ENCODE assay signal across 9 mouse cellular contexts in genomic region chr6:148248625-148249024, GRCm38 (mm10). TPM values are rescaled to one million over a fixed set of nuclear protein-coding genes. Genes with fewer than 3 reads are reported as not detected.
DNase-seq lines count a peak whose midpoint lies in the region; ATAC-seq and TF ChIP-seq lines count a peak whose summit lies in the region.
"Had no signal": no experiment of that assay in that cellular context is flagged by ENCODE, and none has a peak within 500 bp of the region (broad histone marks: within the 10 kb centered on the region; RNA-seq: fewer than 3 reads in every experiment).

No protein-coding gene starts in this region.

- H3K9me3 ChIP-seq in MEL (replicated peaks; ENCODE audit: insufficient read depth, low read length): no peaks in the 10 kb centered on the region
- H3K9me3 ChIP-seq: stomach, embryonic 15.5 days had no signal

- no peak for TF ChIP-seq POLR2A in kidney, adult 2 months (IDR thresholded peaks at IDR 0.05; ENCODE audit: low read depth, low read length)
- no peak for TF ChIP-seq POLR2A in MEL (IDR thresholded peaks at IDR 0.05; ENCODE audit: control insufficient read depth in 1 of 2, insufficient read depth in 1 of 2, low read depth in 1 of 2, low read length in 2 of 2, poor library complexity in 1 of 2)

- TF ChIP-seq RAD21 in MEL (IDR thresholded peaks at IDR 0.05; ENCODE audit: low read depth, low read length): peak; percentile 79

- TF ChIP-seq EP300 in MEL (IDR thresholded peaks at IDR 0.05; ENCODE audit: low read depth in 1 of 2, low read length in 2 of 2): no peak

- H3K9ac ChIP-seq in MEL (ENCODE audit: control insufficient read depth, low read depth, low read length, poor library complexity, severe bottlenecking): no peak overlapping the region
- H3K9ac ChIP-seq: stomach, embryonic 15.5 days had no signal

- no peak overlapping the region for H3K4me3 ChIP-seq in kidney, adult 2 months (ENCODE audit: insufficient read depth, low read depth, low read length)
- no peak overlapping the region for H3K4me3 ChIP-seq in MEL (ENCODE audit: control insufficient read depth in 1 of 2, insufficient read depth in 1 of 2, low read depth in 2 of 2, low read length in 2 of 2)
- H3K4me3 ChIP-seq: stomach, embryonic 15.5 days had no signal

- 19% methylated on average over 2 of the region's 2 CpGs for WGBS in kidney, adult 2 months

- TF ChIP-seq CTCF in kidney, adult 2 months (conservative IDR thresholded peaks at IDR 0.05; ENCODE audit: insufficient read depth, insufficient read length, low read depth, low read length): no peak
- TF ChIP-seq CTCF in MEL (IDR thresholded peaks at IDR 0.05 in 2 of 3, conservative IDR thresholded peaks at IDR 0.05 in 1 of 3; ENCODE audit: control insufficient read depth in 1 of 3, insufficient read depth in 1 of 3, low read depth in 2 of 3, low read length in 3 of 3, poor library complexity in 1 of 3, severe bottlenecking in 1 of 3): peak; percentile 7 to 74 (median 31); a peak in 3 of 6 replicates

- H3K27ac ChIP-seq in kidney, adult 2 months (ENCODE audit: insufficient read depth, low read depth, low read length): no peak overlapping the region
- H3K27ac ChIP-seq in MEL (ENCODE audit: control insufficient read depth, low read depth, low read length): no peak overlapping the region
- H3K27ac ChIP-seq: stomach, embryonic 15.5 days had no signal

- H3K79me2 ChIP-seq in MEL (ENCODE audit: control insufficient read depth, insufficient read depth, low read length, poor library complexity): no peaks in the 10 kb centered on the region

- H3K36me3 ChIP-seq in kidney, adult 2 months (ENCODE audit: control insufficient read depth, insufficient read depth, low read length): no peaks in the 10 kb centered on the region
- no peaks in the 10 kb centered on the region for H3K36me3 ChIP-seq in MEL (ENCODE audit: control insufficient read depth in 1 of 2, insufficient read depth in 2 of 2, low read length in 2 of 2)
- H3K36me3 ChIP-seq: stomach, embryonic 15.5 days had no signal

- no peaks in the 10 kb centered on the region for H3K27me3 ChIP-seq in kidney, adult 2 months (replicated peaks; ENCODE audit: control insufficient read depth, insufficient read depth, low read length)
- peaks cover 0 to 2% of the 10 kb centered on the region in 2 experiments; a peak in 3 of 4 replicates for H3K27me3 ChIP-seq in MEL (ENCODE audit: control insufficient read depth in 1 of 2, insufficient read depth in 2 of 2, low read length in 2 of 2)
- H3K27me3 ChIP-seq: stomach, embryonic 15.5 days had no signal

- ATAC-seq in erythroid progenitor cell, adult 5-6 weeks (replicated peaks; ENCODE audit: low FRiP score, poor library complexity, severe bottlenecking): no peak

- DNase-seq in kidney, adult 2 months: peak; percentile 54
- DNase-seq in kidney, adult 11 months: no peak
- DNase-seq in B cell, adult 2 months: peak; percentile 58 to 63
- peak; percentile 69 for DNase-seq in MEL (ENCODE audit: low read depth, low spot score)
- DNase-seq in embryo, embryonic 11 days: peak; percentile 84
- DNase-seq in kidney, postnatal 36 days: peak; percentile 65 to 80
- peak; percentile 44 for DNase-seq in naive thymus-derived CD4-positive, alpha-beta T cell, adult 2 months (ENCODE audit: low read depth)

- no peaks in the 10 kb centered on the region for H3K4me1 ChIP-seq in kidney, adult 2 months (ENCODE audit: control insufficient read depth, insufficient read depth, low read length)
- H3K4me1 ChIP-seq in MEL (ENCODE audit: control insufficient read depth in 1 of 2, insufficient read depth in 2 of 2, low read length in 2 of 2): no peaks in the 10 kb centered on the region
- H3K4me1 ChIP-seq: stomach, embryonic 15.5 days had no signal

TF ChIP-seq in MEL, 35 proteins besides CTCF, POLR2A, EP300 and RAD21:
- TF ChIP-seq SMC3 (IDR thresholded peaks at IDR 0.05; ENCODE audit: low read depth, low read length) (peak; percentile 80), POLR2AphosphoS2 (IDR thresholded peaks at IDR 0.05; ENCODE audit: low read length) (no peak), USF1 (IDR thresholded peaks at IDR 0.05; ENCODE audit: low read depth, low read length) (no peak), ZC3H11A (IDR thresholded peaks at IDR 0.05; ENCODE audit: low read depth, low read length) (peak; percentile 56)

RNA-seq across cellular contexts. Expression of gene Ergic2, which starts 36.5 kb away (rescaled TPM):
- polyA plus RNA-seq in kidney, adult 2 months (2012; rRNA removed): 26.1 and 40.2 TPM in 2 replicates
- total RNA-seq in MEL (2012; rRNA removed): 81.0 and 84.9 TPM in 2 replicates
- 10 to 100 TPM in 1 of 2 experiments, not detected in 1; 41.8 TPM for polyA plus RNA-seq in MEL (2012; ENCODE audit: insufficient read depth in 1 of 2, insufficient read length in 2 of 2, low read depth in 1 of 2, low replicate concordance in 2 of 2, missing spikeins in 1 of 2)
- total RNA-seq in erythroid progenitor cell, adult 5-6 weeks (2015; ENCODE audit: low replicate concordance): 98.0 and 181 TPM in 2 replicates
- total RNA-seq in erythroid progenitor cell, adult 5-6 weeks (2017; ENCODE audit: low replicate concordance): 192 and 215 TPM in 2 replicates
